Mouse (Mus musculus) midbrain, embryonic 13.5 days (tissue): ENCODE results near the gene Cacnb2. TPM values are rescaled to one million over a fixed set of nuclear protein-coding genes. Genes with fewer than 3 reads are reported as not detected.
"Not testable (repeated sequence)": the region's sequence is repeated elsewhere in the genome, so short reads cannot be mapped to it uniquely, and the experiment has no call there.

ENCODE experiments used
- ATAC-seq: fragments of 200-750 bp; cut with Nextera tagmentation; 2 replicates; pipeline ENCODE4 v1.8.0; 2017; ENCODE audit warnings: mild to moderate bottlenecking, moderate TSS enrichment, moderate library complexity
- H3K27ac ChIP-seq: fragments of 300-500 bp; sonication (generic); 2 replicates; pipeline ENCODE4 v1.5.1; 2015; ENCODE audit warnings: inconsistent platforms, mild to moderate bottlenecking, moderate library complexity
- H3K27me3 ChIP-seq: fragments of 300-500 bp; sonication (generic); 2 replicates; pipeline ENCODE4 v1.6.1; 2015; ENCODE audit warnings: mild to moderate bottlenecking, inconsistent platforms
- H3K36me3 ChIP-seq: fragments of 300-500 bp; sonication (generic); 2 replicates; pipeline ENCODE4 v1.6.1; 2015; ENCODE audit warnings: mild to moderate bottlenecking, inconsistent platforms
- H3K4me1 ChIP-seq: fragments of 300-500 bp; sonication (generic); replicated peaks from 2 replicates; pipeline ENCODE4 v1.6.1; 2015; ENCODE audit warnings: inconsistent platforms
- H3K4me2 ChIP-seq: fragments of 300-500 bp; sonication (generic); replicated peaks from 2 replicates; pipeline ENCODE4 v1.6.1; 2015; ENCODE audit warnings: moderate library complexity, mild to moderate bottlenecking, inconsistent platforms
- H3K4me3 ChIP-seq: fragments of 300-500 bp; sonication (generic); replicated peaks from 2 replicates; pipeline ENCODE4 v1.5.1; 2015; ENCODE audit warnings: mild to moderate bottlenecking, inconsistent platforms
- H3K9ac ChIP-seq: fragments of 300-500 bp; sonication (generic); replicated peaks from 2 replicates; pipeline ENCODE4 v1.6.1; 2015; ENCODE audit warnings: mild to moderate bottlenecking, inconsistent platforms
- H3K9me3 ChIP-seq: fragments of 300-500 bp; sonication (generic); 2 replicates; pipeline ENCODE4 v1.6.1; 2016; ENCODE audit warnings: mild to moderate bottlenecking, inconsistent platforms
- WGBS: fragments of 180-500 bp; shearing (Covaris S2); methylation state at CpG from one replicate; pipeline ENCODE4 v1.1.7; 2015; 5-methylcytosine and 5-hydroxymethylcytosine counted together
- polyA plus RNA-seq: library from polyadenylated mRNA; unstranded; fragments of >200 nt; fragmentation: Nextera tagmentation; extraction: Ambion mirVana; gene quantifications from 2 replicates; pipeline ENCODE4 v1.2.1, GENCODE M21; 2015

Gene Cacnb2
- polyA plus RNA-seq, 1 experiment from 2014 or later = 3.9 TPM

GRCm38 (mm10) chr2:14726601-14727000, 123.7 kb downstream of the Cacnb2 start:
- H3K4me2 ChIP-seq, H3K9ac ChIP-seq, H3K9me3 ChIP-seq, H3K27ac ChIP-seq, H3K4me3 ChIP-seq, H3K27me3 ChIP-seq, H3K36me3 ChIP-seq, H3K4me1 ChIP-seq, ATAC-seq: not testable (repeated sequence)
- WGBS = 96% methylated on average over 13 of the region's 13 CpGs

- no peak overlapping the region for H3K4me3 ChIP-seq
- peak overlapping the region; percentile 27; the same call in 1 of the 2 replicates for H3K27ac ChIP-seq
- H3K36me3 ChIP-seq = no peaks in the 10 kb centered on the region
- H3K4me2 ChIP-seq = peak overlapping the region; percentile 26; the same call in 1 of the 2 replicates
- no peaks in the 10 kb centered on the region for H3K9me3 ChIP-seq
- H3K27me3 ChIP-seq = no peaks in the 10 kb centered on the region
- peaks cover 29% of the 10 kb centered on the region for H3K4me1 ChIP-seq
- peak overlapping the region; percentile 1; the same call in 1 of the 2 replicates for H3K9ac ChIP-seq
- WGBS = 35% methylated on average over 9 of the region's 9 CpGs
- peak; percentile 74 for ATAC-seq
These were observed 136.0 kb downstream of the Cacnb2 start for GRCm38 (mm10) chr2:14738927-14739326.

- Histone ChIP-seq H3K27me3 (no peaks in the 10 kb centered on the region), H3K36me3 (no peaks in the 10 kb centered on the region), H3K9me3 (no peaks in the 10 kb centered on the region), H3K27ac (peak overlapping the region; percentile 19; the same call in 1 of the 2 replicates), H3K9ac (no peak overlapping the region; the same call in 1 of the 2 replicates), H3K4me3 (no peak overlapping the region), H3K4me2 (peak overlapping the region; percentile 26), H3K4me1 (peaks cover 29% of the 10 kb centered on the region)
- peak; percentile 57; the same call in 1 of the 2 replicates for ATAC-seq
- whole genome bisulfite sequencing = 76% methylated on average over 15 of the region's 15 CpGs
These were observed 136.6 kb downstream of the Cacnb2 start for GRCm38 (mm10) chr2:14739510-14739909.

- H3K4me2 ChIP-seq = peak overlapping the region; percentile 45
- WGBS = 7% methylated on average over 7 of the region's 7 CpGs
- H3K27me3 ChIP-seq = no peaks in the 10 kb centered on the region
- H3K27ac ChIP-seq = peak overlapping the region; percentile 64; the same call in 1 of the 2 replicates
- no peaks in the 10 kb centered on the region for H3K9me3 ChIP-seq
- H3K36me3 ChIP-seq = no peaks in the 10 kb centered on the region
- H3K4me3 ChIP-seq = peak overlapping the region; percentile 25
- H3K4me1 ChIP-seq = peaks cover 29% of the 10 kb centered on the region
- H3K9ac ChIP-seq = peak overlapping the region; percentile 50
- peak; percentile 77 for ATAC-seq
These were observed 137.5 kb downstream of the Cacnb2 start for GRCm38 (mm10) chr2:14740359-14740758.

GRCm38 (mm10) chr2:14744761-14745160, 141.9 kb downstream of the Cacnb2 start:
- Histone ChIP-seq H3K36me3 (no peaks in the 10 kb centered on the region), H3K9ac (no peak overlapping the region), H3K9me3 (no peaks in the 10 kb centered on the region), H3K27ac (no peak overlapping the region), H3K4me3 (no peak overlapping the region), H3K27me3 (no peaks in the 10 kb centered on the region), H3K4me2 (no peak overlapping the region), H3K4me1 (peaks cover 12% of the 10 kb centered on the region; the same call in 1 of the 2 replicates)
- no peak for ATAC-seq
- WGBS = 91% methylated on average over 1 of the region's 1 CpGs

- no peak overlapping the region for H3K4me2 ChIP-seq
- no peaks in the 10 kb centered on the region for H3K36me3 ChIP-seq
- H3K4me3 ChIP-seq = no peak overlapping the region
- no peak overlapping the region for H3K27ac ChIP-seq
- WGBS = 39% methylated on average over 4 of the region's 4 CpGs
- 0 out of 2 replicates have a peak, but pooled peaks have one; percentile 58 for ATAC-seq
- no peak overlapping the region for H3K9ac ChIP-seq
- H3K27me3 ChIP-seq = no peaks in the 10 kb centered on the region
- 0 out of 2 replicates have a peak, but pooled peaks cover 5% of the 10 kb centered on the region for H3K4me1 ChIP-seq
- no peaks in the 10 kb centered on the region for H3K9me3 ChIP-seq
These were observed 160.0 kb downstream of the Cacnb2 start for GRCm38 (mm10) chr2:14762846-14763245.

- WGBS = 87% methylated on average over 6 of the region's 6 CpGs
- Histone ChIP-seq H3K4me3 (no peak overlapping the region), H3K27ac (no peak overlapping the region), H3K36me3 (no peaks in the 10 kb centered on the region), H3K27me3 (no peaks in the 10 kb centered on the region), H3K4me1 (0 out of 2 replicates have a peak, but pooled peaks cover 5% of the 10 kb centered on the region), H3K4me2 (no peak overlapping the region), H3K9me3 (no peaks in the 10 kb centered on the region), H3K9ac (no peak overlapping the region)
- ATAC-seq = no peak
These were observed 161.0 kb downstream of the Cacnb2 start for GRCm38 (mm10) chr2:14763931-14764330.

GRCm38 (mm10) chr2:14769448-14769847, 166.6 kb downstream of the Cacnb2 start:
- Histone ChIP-seq H3K4me3 (no peak overlapping the region), H3K4me1 (no peaks in the 10 kb centered on the region), H3K9ac (no peak overlapping the region), H3K9me3 (no peaks in the 10 kb centered on the region), H3K4me2 (no peak overlapping the region), H3K27ac (no peak overlapping the region), H3K27me3 (no peaks in the 10 kb centered on the region), H3K36me3 (no peaks in the 10 kb centered on the region)
- ATAC-seq = no peak
- 92% methylated on average over 1 of the region's 1 CpGs for WGBS

- no peak overlapping the region for H3K4me3 ChIP-seq
- H3K27me3 ChIP-seq = no peaks in the 10 kb centered on the region
These were observed 167.7 kb downstream of the Cacnb2 start for GRCm38 (mm10) chr2:14770635-14771034.

GRCm38 (mm10) chr2:14774375-14774774, 171.5 kb downstream of the Cacnb2 start:
- H3K27ac ChIP-seq = peak overlapping the region; percentile 20; the same call in 1 of the 2 replicates

More at GRCm38 (mm10) chr2:14770635-14771034, 167.7 kb downstream of the Cacnb2 start:
- Histone ChIP-seq H3K9me3 (no peaks in the 10 kb centered on the region), H3K4me1 (no peaks in the 10 kb centered on the region), H3K36me3 (no peaks in the 10 kb centered on the region), H3K27ac (no peak overlapping the region), H3K4me2 (no peak overlapping the region), H3K9ac (no peak overlapping the region)
- ATAC-seq = no peak
- WGBS = 81% methylated on average over 4 of the region's 4 CpGs

GRCm38 (mm10) chr2:14774857-14775495, 172.1 kb downstream of the Cacnb2 start:
- 73% methylated on average over 3 of the region's 3 CpGs for WGBS
- no peak overlapping the region for H3K4me3 ChIP-seq
- H3K27ac ChIP-seq = peak overlapping the region; percentile 25; the same call in 1 of the 2 replicates

More at GRCm38 (mm10) chr2:14774375-14774774, 171.5 kb downstream of the Cacnb2 start:
- no peaks in the 10 kb centered on the region for H3K4me1 ChIP-seq
- no peak overlapping the region for H3K4me2 ChIP-seq
- ATAC-seq = no peak
- H3K9ac ChIP-seq = no peak overlapping the region
- no peak overlapping the region for H3K4me3 ChIP-seq
- 59% methylated on average over 1 of the region's 1 CpGs for WGBS
- H3K9me3 ChIP-seq = no peaks in the 10 kb centered on the region
- no peaks in the 10 kb centered on the region for H3K27me3 ChIP-seq
- H3K36me3 ChIP-seq = no peaks in the 10 kb centered on the region

GRCm38 (mm10) chr2:14787983-14788382, 185.1 kb downstream of the Cacnb2 start:
- WGBS = 96% methylated on average over 2 of the region's 2 CpGs
- H3K27me3 ChIP-seq = no peaks in the 10 kb centered on the region
- ATAC-seq = no peak
- H3K4me2 ChIP-seq = no peak overlapping the region
- no peaks in the 10 kb centered on the region for H3K9me3 ChIP-seq
- H3K36me3 ChIP-seq = no peaks in the 10 kb centered on the region
- no peak overlapping the region for H3K4me3 ChIP-seq
- H3K9ac ChIP-seq = no peak overlapping the region
- no peaks in the 10 kb centered on the region for H3K4me1 ChIP-seq
- H3K27ac ChIP-seq = no peak overlapping the region

More at GRCm38 (mm10) chr2:14774857-14775495, 172.1 kb downstream of the Cacnb2 start:
- no peak overlapping the region for H3K4me2 ChIP-seq
- no peak overlapping the region for H3K9ac ChIP-seq
- no peaks in the 10 kb centered on the region for H3K9me3 ChIP-seq
- no peaks in the 10 kb centered on the region for H3K36me3 ChIP-seq
- no peaks in the 10 kb centered on the region for H3K27me3 ChIP-seq
- peak; percentile 91 for ATAC-seq
- no peaks in the 10 kb centered on the region for H3K4me1 ChIP-seq
